Mouse (Mus musculus): Measurements from ENCODE around the gene Mgst2. TPM values are rescaled to one million over a fixed set of nuclear protein-coding genes. Genes with fewer than 3 reads are reported as not detected.

The Mgst2 gene
- polyA plus RNA-seq, 1 experiment from 2014 or later, result 1.1 TPM

GRCm38 (mm10) chr3:51719373-51719772 lies 59.2 kb downstream of the Mgst2 start:
- Histone ChIP-seq H3K4me1 (replicated peaks) (peaks cover 18% of the 10 kb centered on the region), H3K36me3 (no peaks in the 10 kb centered on the region), H3K4me2 (no peak overlapping the region), H3K9ac (replicated peaks) (no peak overlapping the region), H3K27ac (no peak overlapping the region), H3K27me3 (0 out of 2 replicates have a peak, but pooled peaks cover under 1% of the 10 kb centered on the region), H3K4me3 (replicated peaks) (no peak overlapping the region), H3K9me3 (no peaks in the 10 kb centered on the region)
- WGBS, result 82% methylated on average over 3 of the region's 3 CpGs
- ATAC-seq (ENCODE audit: insufficient number of reproducible peaks, insufficient read depth, low FRiP score, low TSS enrichment, low read depth), result no peak

GRCm38 (mm10) chr3:51719982-51720381 lies 59.8 kb downstream of the Mgst2 start:
- no peak for ATAC-seq (ENCODE audit: insufficient number of reproducible peaks, insufficient read depth, low FRiP score, low TSS enrichment, low read depth)
- H3K36me3 ChIP-seq, result no peaks in the 10 kb centered on the region
- 75% methylated on average over 1 of the region's 1 CpGs for WGBS

GRCm38 (mm10) chr3:51726257-51726656 lies 66.1 kb downstream of the Mgst2 start:
- no peak overlapping the region for H3K4me3 ChIP-seq (replicated peaks)
- no peaks in the 10 kb centered on the region for H3K9me3 ChIP-seq
- no peak overlapping the region for H3K4me2 ChIP-seq
- H3K36me3 ChIP-seq, result no peaks in the 10 kb centered on the region
- H3K9ac ChIP-seq (replicated peaks), result no peak overlapping the region
- 0 out of 2 replicates have a peak, but pooled peaks cover 4% of the 10 kb centered on the region for H3K27me3 ChIP-seq
- H3K27ac ChIP-seq, result no peak overlapping the region
- H3K4me1 ChIP-seq (replicated peaks), result peaks cover 25% of the 10 kb centered on the region
- WGBS, result 89% methylated on average over 6 of the region's 6 CpGs
- ATAC-seq (ENCODE audit: insufficient number of reproducible peaks, insufficient read depth, low FRiP score, low TSS enrichment, low read depth), result no peak

More at GRCm38 (mm10) chr3:51719982-51720381, 59.8 kb downstream of the Mgst2 start:
- Histone ChIP-seq H3K9ac (replicated peaks) (no peak overlapping the region), H3K4me1 (replicated peaks) (peaks cover 14% of the 10 kb centered on the region), H3K27ac (no peak overlapping the region), H3K4me2 (no peak overlapping the region), H3K4me3 (replicated peaks) (no peak overlapping the region), H3K27me3 (0 out of 2 replicates have a peak, but pooled peaks cover 4% of the 10 kb centered on the region), H3K9me3 (no peaks in the 10 kb centered on the region)

GRCm38 (mm10) chr3:51727487-51727886 lies 67.3 kb downstream of the Mgst2 start:
- ATAC-seq (ENCODE audit: insufficient number of reproducible peaks, insufficient read depth, low FRiP score, low TSS enrichment, low read depth), result no peak

GRCm38 (mm10) chr3:51727968-51728367 lies 67.8 kb downstream of the Mgst2 start:
- peaks cover 21% of the 10 kb centered on the region; the same call in 1 of the 2 replicates for H3K27me3 ChIP-seq

More at GRCm38 (mm10) chr3:51727487-51727886, 67.3 kb downstream of the Mgst2 start:
- Histone ChIP-seq H3K9me3 (no peaks in the 10 kb centered on the region), H3K4me1 (replicated peaks) (peaks cover 25% of the 10 kb centered on the region), H3K27me3 (peaks cover 16% of the 10 kb centered on the region; the same call in 1 of the 2 replicates), H3K9ac (replicated peaks) (no peak overlapping the region), H3K4me3 (replicated peaks) (no peak overlapping the region), H3K4me2 (no peak overlapping the region), H3K36me3 (no peaks in the 10 kb centered on the region), H3K27ac (peak overlapping the region; percentile 62; the same call in 1 of the 2 replicates)
- WGBS, result 40% methylated on average over 3 of the region's 3 CpGs

GRCm38 (mm10) chr3:51728456-51728855 lies 68.3 kb downstream of the Mgst2 start:
- Histone ChIP-seq H3K36me3 (no peaks in the 10 kb centered on the region), H3K9me3 (no peaks in the 10 kb centered on the region), H3K4me1 (replicated peaks) (peaks cover 28% of the 10 kb centered on the region), H3K27me3 (peaks cover 24% of the 10 kb centered on the region), H3K27ac (peak overlapping the region; percentile 62; the same call in 1 of the 2 replicates), H3K4me3 (replicated peaks) (no peak overlapping the region), H3K9ac (replicated peaks) (no peak overlapping the region), H3K4me2 (no peak overlapping the region; the same call in 1 of the 2 replicates)
- ATAC-seq (ENCODE audit: insufficient number of reproducible peaks, insufficient read depth, low FRiP score, low TSS enrichment, low read depth), result no peak
- 86% methylated on average over 12 of the region's 12 CpGs for WGBS

More at GRCm38 (mm10) chr3:51727968-51728367, 67.8 kb downstream of the Mgst2 start:
- Histone ChIP-seq H3K9ac (replicated peaks) (no peak overlapping the region), H3K4me2 (no peak overlapping the region; the same call in 1 of the 2 replicates), H3K4me1 (replicated peaks) (peaks cover 26% of the 10 kb centered on the region), H3K9me3 (no peaks in the 10 kb centered on the region), H3K36me3 (no peaks in the 10 kb centered on the region), H3K27ac (peak overlapping the region; percentile 62; the same call in 1 of the 2 replicates), H3K4me3 (replicated peaks) (no peak overlapping the region)
- no peak for ATAC-seq (ENCODE audit: insufficient number of reproducible peaks, insufficient read depth, low FRiP score, low TSS enrichment, low read depth)
- 26% methylated on average over 8 of the region's 8 CpGs for WGBS

GRCm38 (mm10) chr3:51729109-51729918 lies 69.2 kb downstream of the Mgst2 start:
- Histone ChIP-seq H3K27ac (no peak overlapping the region), H3K4me3 (replicated peaks) (no peak overlapping the region), H3K36me3 (no peaks in the 10 kb centered on the region), H3K4me1 (replicated peaks) (peaks cover 27% of the 10 kb centered on the region), H3K27me3 (peaks cover 32% of the 10 kb centered on the region), H3K4me2 (no peak overlapping the region), H3K9ac (replicated peaks) (no peak overlapping the region), H3K9me3 (no peaks in the 10 kb centered on the region)
- ATAC-seq (ENCODE audit: insufficient number of reproducible peaks, insufficient read depth, low FRiP score, low TSS enrichment, low read depth), result 0 out of 2 replicates have a peak, but pooled peaks have one; percentile 56
- WGBS, result 67% methylated on average over 14 of the region's 14 CpGs

- no peak for ATAC-seq (ENCODE audit: insufficient number of reproducible peaks, insufficient read depth, low FRiP score, low TSS enrichment, low read depth)
- Histone ChIP-seq H3K4me1 (replicated peaks) (peaks cover 25% of the 10 kb centered on the region), H3K4me2 (no peak overlapping the region), H3K9me3 (no peaks in the 10 kb centered on the region), H3K27ac (no peak overlapping the region), H3K9ac (replicated peaks) (no peak overlapping the region), H3K4me3 (replicated peaks) (no peak overlapping the region), H3K36me3 (no peaks in the 10 kb centered on the region), H3K27me3 (peaks cover 41% of the 10 kb centered on the region)
- 88% methylated on average over 7 of the region's 7 CpGs for WGBS
Observed at GRCm38 (mm10) chr3:51730662-51731061, 70.5 kb downstream of the Mgst2 start.

GRCm38 (mm10) chr3:51731949-51732636 lies 71.9 kb downstream of the Mgst2 start:
- 93% methylated on average over 16 of the region's 16 CpGs for WGBS
- no peak overlapping the region for H3K4me3 ChIP-seq (replicated peaks)
- H3K36me3 ChIP-seq, result no peaks in the 10 kb centered on the region
- H3K27me3 ChIP-seq, result peaks cover 55% of the 10 kb centered on the region
- no peak overlapping the region for H3K9ac ChIP-seq (replicated peaks)
- no peaks in the 10 kb centered on the region for H3K9me3 ChIP-seq
- no peak overlapping the region for H3K27ac ChIP-seq
- peaks cover 25% of the 10 kb centered on the region for H3K4me1 ChIP-seq (replicated peaks)
- no peak overlapping the region for H3K4me2 ChIP-seq
- no peak for ATAC-seq (ENCODE audit: insufficient number of reproducible peaks, insufficient read depth, low FRiP score, low TSS enrichment, low read depth)
